In the genomic region with DNA sequence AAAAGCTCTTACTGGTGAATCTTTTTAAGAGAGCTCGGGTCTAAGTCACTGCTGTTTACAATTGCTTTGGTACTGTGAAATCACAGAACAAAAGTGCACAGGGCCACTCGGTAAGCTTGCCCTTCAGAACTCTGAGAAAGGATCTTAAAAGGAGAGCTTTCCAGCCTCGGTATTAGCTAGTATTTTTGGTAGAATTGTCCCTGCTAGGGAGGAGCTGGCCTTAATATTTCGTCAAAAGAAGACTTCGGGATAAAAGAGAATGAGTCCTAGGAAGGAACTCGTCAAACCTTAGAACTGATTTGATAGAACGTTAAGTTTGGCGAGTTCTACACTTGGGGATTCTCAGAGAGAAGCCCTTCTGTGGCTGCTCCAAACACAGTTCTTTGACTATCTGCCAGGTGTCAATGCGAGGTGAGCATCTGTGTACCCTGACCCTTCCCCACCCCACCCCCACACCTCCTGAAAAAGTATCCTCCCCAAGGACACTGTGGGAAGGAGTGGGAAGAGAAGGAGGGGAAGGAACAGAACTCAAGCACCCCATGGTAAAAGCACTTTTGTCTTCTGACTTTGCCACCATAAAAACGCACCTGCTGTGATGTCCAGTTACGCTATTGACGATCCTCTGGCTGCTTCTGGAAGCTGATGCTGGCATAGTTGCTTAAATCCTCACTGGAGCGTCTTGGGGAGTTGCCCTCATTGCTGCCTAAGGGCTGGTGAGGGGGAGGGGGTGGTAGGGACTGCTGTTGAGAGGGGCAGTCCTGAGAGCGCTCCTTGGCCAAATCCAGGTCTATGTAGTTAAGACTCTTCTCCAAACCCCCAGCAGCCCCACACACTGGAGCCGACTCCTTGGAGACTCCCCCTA, we compare ENCODE assay signal across 9 mouse cellular contexts. TPM values are rescaled to one million over a fixed set of nuclear protein-coding genes. Genes with fewer than 3 reads are reported as not detected.
DNase-seq lines count a peak whose midpoint lies in the region; ATAC-seq and TF ChIP-seq lines count a peak whose summit lies in the region.
"Had no signal": no experiment of that assay in that cellular context is flagged by ENCODE, and none has a peak within 500 bp of the region (broad histone marks: within the 10 kb centered on the region; RNA-seq: fewer than 3 reads in every experiment).

No protein-coding gene starts in this region.

- peak overlapping the region; percentile 88 for H3K4me3 ChIP-seq in layer of hippocampus, adult 2 months
- H3K4me3 ChIP-seq in embryonic facial prominence, embryonic 10.5 days, result peak overlapping the region; percentile 76
- H3K4me3 ChIP-seq in heart, embryonic 10.5 days, result peak overlapping the region; percentile 87
- peak overlapping the region; percentile 27 for H3K4me3 ChIP-seq in limb, embryonic 11.5 days (ENCODE audit: low read depth, low read length)

- H3K4me2 ChIP-seq in limb, embryonic 11.5 days (ENCODE audit: low read depth, severe bottlenecking), result peak overlapping the region; percentile 48

- 30% methylated on average over 15 of the region's 15 CpGs for WGBS in embryonic facial prominence, embryonic 10.5 days
- 30% methylated on average over 15 of the region's 15 CpGs for WGBS in heart, embryonic 10.5 days
- 41% methylated on average over 15 of the region's 15 CpGs for WGBS in limb, embryonic 11.5 days

- H3K27me3 ChIP-seq in embryonic facial prominence, embryonic 10.5 days (replicated peaks; ENCODE audit: low read depth, poor library complexity, severe bottlenecking), result peaks cover 33% of the 10 kb centered on the region
- peaks cover 15% of the 10 kb centered on the region; the same call in 1 of the 2 replicates for H3K27me3 ChIP-seq in heart, embryonic 10.5 days (ENCODE audit: insufficient read depth, poor library complexity, severe bottlenecking)
- no peaks in the 10 kb centered on the region for H3K27me3 ChIP-seq in limb, embryonic 11.5 days (ENCODE audit: control insufficient read depth, insufficient read depth, low read length)

- TF ChIP-seq CTCF in layer of hippocampus, adult 2 months (conservative IDR thresholded peaks at IDR 0.05), result no peak

- ATAC-seq in limb, embryonic 11.5 days (ENCODE audit: insufficient number of reproducible peaks, low FRiP score, low TSS enrichment, low read depth), result no peak

- H3K27ac ChIP-seq in layer of hippocampus, adult 2 months, result peak overlapping the region; percentile 92
- peak overlapping the region; percentile 75 for H3K27ac ChIP-seq in embryonic facial prominence, embryonic 10.5 days (replicated peaks)
- H3K27ac ChIP-seq in heart, embryonic 10.5 days, result peak overlapping the region; percentile 95
- H3K27ac ChIP-seq in limb, embryonic 11.5 days (replicated peaks; ENCODE audit: low read depth, low read length), result no peak overlapping the region

- 0 out of 2 replicates have a peak overlapping the region, but pooled peaks have one; percentile 1 for H3K9ac ChIP-seq in limb, embryonic 11.5 days (ENCODE audit: low read length)

- peaks cover 76% of the 10 kb centered on the region for H3K4me1 ChIP-seq in embryonic facial prominence, embryonic 10.5 days
- H3K4me1 ChIP-seq in heart, embryonic 10.5 days, result peaks cover 53% of the 10 kb centered on the region
- peaks cover 34% of the 10 kb centered on the region for H3K4me1 ChIP-seq in limb, embryonic 11.5 days (ENCODE audit: control insufficient read depth, insufficient read depth, low read length)

- H3K9me3 ChIP-seq in embryonic facial prominence, embryonic 10.5 days, result peaks cover 9% of the 10 kb centered on the region; the same call in 1 of the 2 replicates
- H3K9me3 ChIP-seq in heart, embryonic 10.5 days, result no peaks in the 10 kb centered on the region
- no peaks in the 10 kb centered on the region; the same call in 1 of the 2 replicates for H3K9me3 ChIP-seq in limb, embryonic 11.5 days (ENCODE audit: control insufficient read depth, low read length)

- peaks cover 32% of the 10 kb centered on the region for H3K36me3 ChIP-seq in embryonic facial prominence, embryonic 10.5 days (replicated peaks)
- H3K36me3 ChIP-seq in heart, embryonic 10.5 days, result peaks cover 31% of the 10 kb centered on the region
- peaks cover 9% of the 10 kb centered on the region for H3K36me3 ChIP-seq in limb, embryonic 11.5 days (ENCODE audit: control insufficient read depth, insufficient read depth, low read length)

- DNase-seq in layer of hippocampus, adult 2 months (ENCODE audit: low spot score in 2 of 2), result no peak
- DNase-seq in layer of hippocampus, adult 8-10 months (ENCODE audit: low spot score in 2 of 2), result no peak
- no peak for DNase-seq in embryonic facial prominence, embryonic 10.5 days (ENCODE audit: low spot score)
- DNase-seq in heart, embryonic 10.5 days (ENCODE audit: low spot score), result no peak
- no peak for DNase-seq in limb, embryonic 11.5 days (ENCODE audit: low spot score)
- peak; percentile 51 for DNase-seq in retina, postnatal 1 day
- DNase-seq in spleen, adult 18-20 months, result no peak
- DNase-seq in urinary bladder, adult 18-20 months (ENCODE audit: low spot score in 2 of 2), result no peak

RNA-seq across cellular contexts. Expression of gene Irs1, which starts 4.8 kb away (rescaled TPM):
- 10 to 100 TPM; 17.8 to 17.9 TPM for total RNA-seq in layer of hippocampus, adult 2 months (2021)
- 10 to 100 TPM; 16.8 to 18.7 (median 17.9) TPM for total RNA-seq in layer of hippocampus, adult 8-10 months (2022)
- 7.9 and 8.9 TPM in 2 replicates for polyA plus RNA-seq in embryonic facial prominence, embryonic 10.5 days (2016; fragmentation: Nextera tagmentation; extraction: Ambion mirVana)
- 10.0 and 12.5 TPM in 2 replicates for polyA plus RNA-seq in heart, embryonic 10.5 days (2016; fragmentation: Nextera tagmentation; extraction: Ambion mirVana)
- 7.4 and 10.2 TPM in 2 replicates for polyA plus RNA-seq in limb, embryonic 11.5 days (2014; fragmentation: Nextera tagmentation; extraction: Ambion mirVana)

RNA-seq across cellular contexts. Expression of gene Rhbdd1, which starts 29.8 kb away (rescaled TPM):
- total RNA-seq in layer of hippocampus, adult 2 months (2021), result 1 to 10 TPM; 7.4 to 7.6 TPM
- 10 to 100 TPM in 1 of 4 experiments, 1 to 10 TPM in 3; 8.3 to 11.0 (median 9.4) TPM for total RNA-seq in layer of hippocampus, adult 8-10 months (2022)
- polyA plus RNA-seq in embryonic facial prominence, embryonic 10.5 days (2016; fragmentation: Nextera tagmentation; extraction: Ambion mirVana), result 8.9 and 10.1 TPM in 2 replicates
- polyA plus RNA-seq in heart, embryonic 10.5 days (2016; fragmentation: Nextera tagmentation; extraction: Ambion mirVana), result 11.0 and 12.4 TPM in 2 replicates
- 6.3 and 6.5 TPM in 2 replicates for polyA plus RNA-seq in limb, embryonic 11.5 days (2014; fragmentation: Nextera tagmentation; extraction: Ambion mirVana)

RNA-seq across cellular contexts. Expression of gene Gm9747, which starts 53.5 kb away (rescaled TPM):
- not detected for total RNA-seq in layer of hippocampus, adult 2 months (2021)
- not detected for total RNA-seq in layer of hippocampus, adult 8-10 months (2022)
- polyA plus RNA-seq in embryonic facial prominence, embryonic 10.5 days (2016; fragmentation: Nextera tagmentation; extraction: Ambion mirVana), result 18.7 and 24.9 TPM in 2 replicates
- polyA plus RNA-seq in heart, embryonic 10.5 days (2016; fragmentation: Nextera tagmentation; extraction: Ambion mirVana), result 28.0 and 32.2 TPM in 2 replicates
- polyA plus RNA-seq in limb, embryonic 11.5 days (2014; fragmentation: Nextera tagmentation; extraction: Ambion mirVana), result 27.6 and 33.2 TPM in 2 replicates
- polyA plus RNA-seq: testis, adult 2 months had no signal

Comparison
In these comparisons a context has a peak if more than half of its experiments do, and no peak if none do; other contexts are left out.
1. H3K4me3 ChIP-seq: peak in every context shown above with its lines; median percentile 88 in layer of hippocampus, adult 2 months; 87 in heart, embryonic 10.5 days; 76 in embryonic facial prominence, embryonic 10.5 days; 27 in limb, embryonic 11.5 days.